Mouse (Mus musculus): ENCODE results near the gene Arhgap6. TPM values are rescaled to one million over a fixed set of nuclear protein-coding genes. Genes with fewer than 3 reads are reported as not detected.

Arhgap6 gene
- polyA plus RNA-seq, 1 experiment from 2014 or later, result 1.1 TPM

- Histone ChIP-seq H3K4me3 (no peak overlapping the region), H3K36me3 (no peaks in the 10 kb centered on the region), H3K4me2 (replicated peaks) (no peak overlapping the region), H3K9ac (replicated peaks) (no peak overlapping the region), H3K4me1 (no peaks in the 10 kb centered on the region), H3K9me3 (no peaks in the 10 kb centered on the region), H3K27me3 (peaks cover 21% of the 10 kb centered on the region; the same call in 1 of the 2 replicates), H3K27ac (replicated peaks) (no peak overlapping the region)
- 44% methylated on average over 3 of the region's 3 CpGs for WGBS
- no peak for ATAC-seq (ENCODE audit: low FRiP score, low read depth)
Measured at GRCm38 (mm10) chrX:169332264-169332663, 537.4 kb downstream of the Arhgap6 start.

- Histone ChIP-seq H3K4me3 (no peak overlapping the region), H3K4me1 (no peaks in the 10 kb centered on the region), H3K9ac (replicated peaks) (no peak overlapping the region), H3K27me3 (peaks cover 8% of the 10 kb centered on the region; the same call in 1 of the 2 replicates), H3K4me2 (replicated peaks) (no peak overlapping the region), H3K9me3 (no peaks in the 10 kb centered on the region), H3K27ac (replicated peaks) (no peak overlapping the region), H3K36me3 (no peaks in the 10 kb centered on the region)
- ATAC-seq (ENCODE audit: low FRiP score, low read depth), result no peak
Measured at GRCm38 (mm10) chrX:169337559-169337958, 542.7 kb downstream of the Arhgap6 start.

- no peaks in the 10 kb centered on the region for H3K4me1 ChIP-seq
- no peak overlapping the region for H3K4me2 ChIP-seq (replicated peaks)
- H3K9me3 ChIP-seq, result no peaks in the 10 kb centered on the region
- no peaks in the 10 kb centered on the region for H3K36me3 ChIP-seq
- no peak overlapping the region for H3K9ac ChIP-seq (replicated peaks)
- no peak for ATAC-seq (ENCODE audit: low FRiP score, low read depth)
- no peak overlapping the region for H3K4me3 ChIP-seq
- no peak overlapping the region for H3K27ac ChIP-seq (replicated peaks)
- peaks cover 3% of the 10 kb centered on the region; the same call in 1 of the 2 replicates for H3K27me3 ChIP-seq
- 85% methylated on average over 3 of the region's 3 CpGs for WGBS
Measured at GRCm38 (mm10) chrX:169338213-169338612, 543.3 kb downstream of the Arhgap6 start.

Other genes starting within 250 kb of the Arhgap6 start
- gene Frmpd4, start 217.9 kb upstream of the Arhgap6 start, polyA plus RNA-seq (2016; fragmentation: Nextera tagmentation; extraction: Ambion mirVana), result 0.33 and 0.34 TPM in 2 replicates
- 27.3 and 28.2 TPM in 2 replicates for gene Msl3, start 121.2 kb upstream of the Arhgap6 start, polyA plus RNA-seq (2016; fragmentation: Nextera tagmentation; extraction: Ambion mirVana)